Mouse (Mus musculus): ENCODE measurements around the gene Vangl1. TPM values are rescaled to one million over a fixed set of nuclear protein-coding genes. Genes with fewer than 3 reads are reported as not detected.
"Not testable (repeated sequence)": the region's sequence is repeated elsewhere in the genome, so short reads cannot be mapped to it uniquely, and the experiment has no call there.

Vangl1 gene
- polyA plus RNA-seq, 1 experiment from 2014 or later: 7.8 TPM

DNA sequence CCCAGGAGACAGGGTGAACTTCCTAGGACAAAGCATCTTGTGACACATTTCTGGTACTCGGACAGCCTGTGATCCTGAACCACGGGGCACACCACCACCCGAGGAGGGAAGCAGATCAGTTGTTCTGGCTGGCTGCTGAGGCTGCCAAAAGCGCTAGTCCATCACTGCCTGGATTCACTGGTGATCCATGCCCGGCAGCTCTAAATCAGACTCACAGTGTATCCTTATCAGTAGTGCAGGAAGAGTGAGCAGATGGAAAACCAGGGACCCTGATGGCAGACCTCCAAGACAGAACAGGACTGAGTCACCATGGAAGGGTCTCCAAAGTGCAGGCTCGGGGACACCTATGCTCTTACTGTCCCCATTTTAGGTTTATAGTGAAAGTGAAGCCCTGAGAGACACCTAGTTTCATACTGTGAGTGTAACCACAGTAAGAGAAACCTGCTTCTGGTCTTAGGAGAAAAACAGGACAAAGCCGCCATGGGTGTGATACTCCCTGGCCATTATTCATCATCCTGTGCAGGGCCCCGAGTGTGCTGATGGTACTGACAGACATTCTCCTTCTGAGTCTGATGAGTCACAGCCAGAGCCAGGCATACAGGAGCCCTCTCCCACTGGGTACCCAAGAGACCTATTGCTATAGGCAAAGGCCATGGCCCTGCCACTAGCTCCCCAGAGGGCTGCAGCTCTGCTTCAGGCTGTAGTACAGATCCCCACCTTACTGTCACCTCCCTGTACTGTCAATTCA is 30.2 kb downstream of the Vangl1 start:
- no peak for ATAC-seq (ENCODE audit: low FRiP score, low TSS enrichment)
- Histone ChIP-seq H3K27ac (replicated peaks; ENCODE audit: low read depth, low read length) (no peak overlapping the region), H3K4me1 (ENCODE audit: control insufficient read depth, insufficient read depth, low read length) (peaks cover 5% of the 10 kb centered on the region; the same call in 1 of the 2 replicates), H3K9me3 (ENCODE audit: control insufficient read depth, low read length) (no peaks in the 10 kb centered on the region), H3K4me3 (replicated peaks; ENCODE audit: low read depth, low read length) (no peak overlapping the region), H3K27me3 (ENCODE audit: control insufficient read depth, insufficient read depth, low read length) (no peaks in the 10 kb centered on the region), H3K4me2 (ENCODE audit: low read length) (no peak overlapping the region), H3K9ac (replicated peaks; ENCODE audit: low read length) (no peak overlapping the region), H3K36me3 (ENCODE audit: control insufficient read depth, insufficient read depth, low read length) (no peaks in the 10 kb centered on the region)
- no peak for DNase-seq
- WGBS: 70% methylated on average over 8 of the region's 8 CpGs

DNA sequence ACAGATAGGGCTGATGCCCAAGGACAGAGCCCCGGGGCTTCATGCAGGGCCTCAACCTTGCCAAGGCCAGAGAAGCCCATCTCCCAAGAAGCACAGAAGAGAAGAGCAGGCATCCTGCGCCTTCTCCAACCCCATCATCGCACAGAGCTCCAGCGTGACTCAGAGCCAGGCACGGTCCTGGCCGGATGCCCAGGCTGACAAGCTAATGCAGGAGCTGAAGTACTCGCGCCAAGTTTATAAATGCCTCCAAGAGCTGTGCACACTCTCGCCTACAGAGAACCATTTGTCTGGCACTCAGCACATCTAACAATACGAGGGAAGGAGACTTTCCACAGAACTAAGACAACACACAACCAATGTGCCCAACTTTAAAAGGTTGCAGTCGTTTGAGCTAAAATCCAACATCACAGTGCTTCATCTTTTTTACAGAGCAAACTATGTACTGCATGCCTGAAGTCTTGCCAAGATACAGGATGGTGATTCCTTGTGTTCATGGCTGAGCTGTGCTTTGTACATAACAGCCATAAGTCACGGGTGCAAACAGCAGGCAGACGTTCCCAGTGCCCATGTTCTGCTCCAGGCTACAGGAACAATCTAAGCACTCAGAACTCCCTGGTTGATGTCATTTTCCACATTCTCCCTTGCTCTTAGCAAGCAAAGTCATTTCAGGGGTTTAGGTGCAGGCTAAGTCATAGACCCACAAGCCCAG is 35.1 kb downstream of the Vangl1 start:
- ATAC-seq (ENCODE audit: low FRiP score, low TSS enrichment) (peak; percentile 68), DNase-seq (peak; percentile 89)
- H3K4me2 ChIP-seq (ENCODE audit: low read length): no peak overlapping the region
- H3K9ac ChIP-seq (replicated peaks; ENCODE audit: low read length): no peak overlapping the region
- WGBS: 64% methylated on average over 13 of the region's 13 CpGs
- peak overlapping the region; percentile 37 for H3K27ac ChIP-seq (replicated peaks; ENCODE audit: low read depth, low read length)
- H3K4me3 ChIP-seq (replicated peaks; ENCODE audit: low read depth, low read length): no peak overlapping the region
- H3K9me3 ChIP-seq (ENCODE audit: control insufficient read depth, low read length): no peaks in the 10 kb centered on the region
- no peaks in the 10 kb centered on the region for H3K36me3 ChIP-seq (ENCODE audit: control insufficient read depth, insufficient read depth, low read length)
- H3K27me3 ChIP-seq (ENCODE audit: control insufficient read depth, insufficient read depth, low read length): no peaks in the 10 kb centered on the region; the same call in 1 of the 2 replicates
- peaks cover 14% of the 10 kb centered on the region for H3K4me1 ChIP-seq (ENCODE audit: control insufficient read depth, insufficient read depth, low read length)

DNA sequence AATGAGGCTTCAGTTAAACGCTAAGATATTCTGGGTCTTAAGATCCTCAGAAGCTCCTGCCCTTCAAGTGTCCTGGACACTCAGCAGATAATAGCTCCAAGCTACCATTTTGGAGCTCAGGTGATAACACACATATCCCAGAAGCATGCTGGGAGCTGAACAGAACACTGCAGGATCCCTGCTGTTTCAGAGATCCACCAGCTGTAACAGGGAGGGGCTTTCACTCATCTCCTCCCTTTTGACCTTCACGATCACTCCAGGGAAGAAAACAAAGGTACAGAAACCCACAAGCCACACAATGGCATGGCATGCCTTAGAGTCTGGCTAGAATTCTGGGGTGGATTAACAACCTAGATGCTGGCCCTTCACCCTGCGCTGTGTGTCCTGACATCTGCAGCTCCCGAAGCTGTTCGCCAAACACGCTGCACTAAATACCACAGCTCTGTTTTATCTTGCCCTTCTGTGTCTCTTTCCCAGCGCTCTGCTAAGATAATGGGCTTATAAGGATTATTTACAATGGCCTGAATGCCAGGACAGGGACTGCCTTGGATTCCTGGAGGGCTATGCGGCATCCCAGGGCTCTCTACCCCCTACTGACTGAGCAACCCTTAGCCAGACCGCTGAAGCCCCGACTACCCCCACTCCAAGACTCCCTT is 36.8 kb downstream of the Vangl1 start:
- Histone ChIP-seq H3K4me2 (ENCODE audit: low read length) (peak overlapping the region; percentile 30; the same call in 1 of the 2 replicates), H3K36me3 (ENCODE audit: control insufficient read depth, insufficient read depth, low read length) (no peaks in the 10 kb centered on the region), H3K27ac (replicated peaks; ENCODE audit: low read depth, low read length) (no peak overlapping the region), H3K4me1 (ENCODE audit: control insufficient read depth, insufficient read depth, low read length) (peaks cover 14% of the 10 kb centered on the region), H3K4me3 (replicated peaks; ENCODE audit: low read depth, low read length) (no peak overlapping the region), H3K27me3 (ENCODE audit: control insufficient read depth, insufficient read depth, low read length) (no peaks in the 10 kb centered on the region; the same call in 1 of the 2 replicates), H3K9ac (replicated peaks; ENCODE audit: low read length) (0 out of 2 replicates have a peak overlapping the region, but pooled peaks have one; percentile 7), H3K9me3 (ENCODE audit: control insufficient read depth, low read length) (no peaks in the 10 kb centered on the region)
- WGBS: 3% methylated on average over 10 of the region's 10 CpGs
- peak; percentile 34 for DNase-seq
- no peak for ATAC-seq (ENCODE audit: low FRiP score, low TSS enrichment)

DNA sequence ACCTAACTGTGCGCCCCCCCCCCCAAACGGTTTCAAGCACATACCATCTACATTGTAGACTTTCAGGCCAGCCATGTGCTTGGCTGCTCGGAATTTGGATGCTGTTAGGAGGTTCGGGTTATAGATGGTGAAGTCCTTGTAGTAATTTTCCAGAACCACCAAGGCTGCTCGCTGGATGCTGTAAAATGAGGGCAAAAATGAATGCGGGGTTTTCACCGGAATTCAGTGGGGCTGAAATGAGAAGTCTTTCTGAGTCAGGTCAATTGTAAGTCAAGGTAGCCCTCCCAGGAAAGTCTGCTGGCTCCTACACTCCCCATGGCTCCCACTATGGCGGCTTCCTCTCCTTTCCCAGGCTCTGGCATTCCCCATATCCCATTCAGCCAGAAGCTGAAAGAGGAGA is 37.7 kb downstream of the Vangl1 start:
- Histone ChIP-seq H3K9ac (replicated peaks; ENCODE audit: low read length) (no peak overlapping the region), H3K4me3 (replicated peaks; ENCODE audit: low read depth, low read length) (no peak overlapping the region), H3K36me3 (ENCODE audit: control insufficient read depth, insufficient read depth, low read length) (no peaks in the 10 kb centered on the region), H3K9me3 (ENCODE audit: control insufficient read depth, low read length) (no peaks in the 10 kb centered on the region), H3K27me3 (ENCODE audit: control insufficient read depth, insufficient read depth, low read length) (no peaks in the 10 kb centered on the region; the same call in 1 of the 2 replicates), H3K4me2 (ENCODE audit: low read length) (no peak overlapping the region), H3K27ac (replicated peaks; ENCODE audit: low read depth, low read length) (no peak overlapping the region), H3K4me1 (ENCODE audit: control insufficient read depth, insufficient read depth, low read length) (peaks cover 14% of the 10 kb centered on the region)
- ATAC-seq (ENCODE audit: low FRiP score, low TSS enrichment): no peak
- WGBS: 79% methylated on average over 8 of the region's 8 CpGs
- DNase-seq: no peak

DNA sequence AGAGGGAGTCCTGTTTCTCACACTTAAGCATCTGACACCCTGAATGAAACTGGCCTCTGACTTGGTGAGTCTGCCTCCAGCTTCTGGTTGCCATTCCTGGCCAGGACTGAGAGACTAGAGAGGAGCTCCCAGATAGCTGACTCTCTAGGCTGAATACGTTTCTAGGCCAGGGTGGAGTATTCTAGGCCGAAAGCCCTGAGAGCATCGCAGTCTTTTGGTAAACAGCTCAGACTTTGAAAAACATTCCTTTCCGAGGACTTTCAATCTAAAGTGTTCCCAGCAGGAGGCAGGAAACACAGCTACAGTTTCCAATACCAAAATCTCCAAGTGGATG is 38.2 kb downstream of the Vangl1 start:
- Histone ChIP-seq H3K4me3 (replicated peaks; ENCODE audit: low read depth, low read length) (no peak overlapping the region), H3K9ac (replicated peaks; ENCODE audit: low read length) (no peak overlapping the region), H3K27ac (replicated peaks; ENCODE audit: low read depth, low read length) (no peak overlapping the region), H3K9me3 (ENCODE audit: control insufficient read depth, low read length) (no peaks in the 10 kb centered on the region), H3K36me3 (ENCODE audit: control insufficient read depth, insufficient read depth, low read length) (no peaks in the 10 kb centered on the region), H3K4me1 (ENCODE audit: control insufficient read depth, insufficient read depth, low read length) (peaks cover 14% of the 10 kb centered on the region), H3K4me2 (ENCODE audit: low read length) (no peak overlapping the region), H3K27me3 (ENCODE audit: control insufficient read depth, insufficient read depth, low read length) (no peaks in the 10 kb centered on the region; the same call in 1 of the 2 replicates)
- ATAC-seq (ENCODE audit: low FRiP score, low TSS enrichment): no peak
- 74% methylated on average over 4 of the region's 4 CpGs for whole genome bisulfite sequencing
- no peak for DNase-seq

DNA sequence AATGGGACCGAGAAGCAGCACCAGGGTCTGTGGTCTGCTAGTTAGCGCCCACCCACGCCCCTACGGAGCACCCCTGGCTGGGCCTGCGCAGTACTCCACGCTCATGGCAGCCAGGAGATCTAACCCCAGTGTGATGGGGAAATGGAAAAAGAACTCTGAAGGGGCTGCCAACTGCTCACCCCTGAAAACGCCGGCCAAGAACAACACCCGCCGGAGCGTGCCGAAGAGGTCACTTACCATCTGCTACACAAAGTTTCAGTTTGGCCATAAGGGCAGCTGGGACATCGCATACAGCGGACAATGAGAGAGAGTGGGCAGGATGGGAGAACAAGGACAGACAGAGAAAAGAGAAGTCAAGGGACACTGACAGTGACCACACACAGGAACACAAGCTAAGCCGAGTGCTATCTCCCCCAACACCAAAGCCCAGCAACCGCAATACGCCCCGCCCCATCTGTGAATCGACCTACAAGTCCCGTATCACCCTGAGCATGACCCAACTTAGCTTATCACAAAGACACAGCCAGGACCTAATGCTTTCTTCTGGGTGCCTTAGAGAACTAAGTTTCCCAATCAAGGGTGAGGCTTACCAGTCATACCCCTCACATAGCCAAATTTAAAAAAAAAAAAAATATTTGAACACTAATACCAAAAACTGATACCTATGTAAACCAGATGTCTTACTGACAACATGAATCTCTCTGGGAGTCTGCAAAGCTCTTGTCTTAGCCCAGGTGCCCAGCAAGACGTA is 38.8 kb downstream of the Vangl1 start:
- no peak overlapping the region for H3K9ac ChIP-seq (replicated peaks; ENCODE audit: low read length)
- DNase-seq: no peak
- H3K4me3 ChIP-seq (replicated peaks; ENCODE audit: low read depth, low read length): no peak overlapping the region
- no peaks in the 10 kb centered on the region for H3K9me3 ChIP-seq (ENCODE audit: control insufficient read depth, low read length)
- no peaks in the 10 kb centered on the region for H3K36me3 ChIP-seq (ENCODE audit: control insufficient read depth, insufficient read depth, low read length)
- no peak overlapping the region for H3K27ac ChIP-seq (replicated peaks; ENCODE audit: low read depth, low read length)
- WGBS: 87% methylated on average over 21 of the region's 21 CpGs
- no peak overlapping the region for H3K4me2 ChIP-seq (ENCODE audit: low read length)
- no peak for ATAC-seq (ENCODE audit: low FRiP score, low TSS enrichment)
- peaks cover 14% of the 10 kb centered on the region for H3K4me1 ChIP-seq (ENCODE audit: control insufficient read depth, insufficient read depth, low read length)
- no peaks in the 10 kb centered on the region; the same call in 1 of the 2 replicates for H3K27me3 ChIP-seq (ENCODE audit: control insufficient read depth, insufficient read depth, low read length)

DNA sequence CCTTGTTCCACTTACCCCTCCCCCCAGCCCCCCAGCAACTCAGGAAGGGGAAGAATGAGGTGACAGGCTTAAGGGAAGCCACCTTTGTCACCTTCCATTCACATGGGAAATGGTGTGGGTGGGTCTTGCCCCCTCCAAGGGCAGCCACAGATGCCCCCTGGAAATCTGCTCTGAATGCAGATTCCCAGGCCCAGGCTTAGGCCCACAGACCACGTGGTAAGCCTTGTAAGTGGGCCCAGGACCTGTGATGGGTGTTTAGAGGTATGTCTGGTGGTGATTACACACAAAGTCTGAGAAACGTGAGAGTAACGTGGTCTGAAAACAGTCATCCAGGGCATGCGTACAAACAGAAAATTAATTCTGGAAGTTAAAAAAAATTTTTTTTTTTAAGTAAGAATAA is 39.6 kb downstream of the Vangl1 start:
- Histone ChIP-seq H3K27ac (replicated peaks; ENCODE audit: low read depth, low read length) (no peak overlapping the region), H3K9me3 (ENCODE audit: control insufficient read depth, low read length) (no peaks in the 10 kb centered on the region), H3K4me2 (ENCODE audit: low read length) (no peak overlapping the region), H3K4me3 (replicated peaks; ENCODE audit: low read depth, low read length) (no peak overlapping the region), H3K36me3 (ENCODE audit: control insufficient read depth, insufficient read depth, low read length) (no peaks in the 10 kb centered on the region), H3K27me3 (ENCODE audit: control insufficient read depth, insufficient read depth, low read length) (no peaks in the 10 kb centered on the region; the same call in 1 of the 2 replicates), H3K4me1 (ENCODE audit: control insufficient read depth, insufficient read depth, low read length) (peaks cover 14% of the 10 kb centered on the region), H3K9ac (replicated peaks; ENCODE audit: low read length) (no peak overlapping the region)
- no peak for ATAC-seq (ENCODE audit: low FRiP score, low TSS enrichment)
- WGBS: 69% methylated on average over 4 of the region's 4 CpGs
- no peak for DNase-seq

DNA sequence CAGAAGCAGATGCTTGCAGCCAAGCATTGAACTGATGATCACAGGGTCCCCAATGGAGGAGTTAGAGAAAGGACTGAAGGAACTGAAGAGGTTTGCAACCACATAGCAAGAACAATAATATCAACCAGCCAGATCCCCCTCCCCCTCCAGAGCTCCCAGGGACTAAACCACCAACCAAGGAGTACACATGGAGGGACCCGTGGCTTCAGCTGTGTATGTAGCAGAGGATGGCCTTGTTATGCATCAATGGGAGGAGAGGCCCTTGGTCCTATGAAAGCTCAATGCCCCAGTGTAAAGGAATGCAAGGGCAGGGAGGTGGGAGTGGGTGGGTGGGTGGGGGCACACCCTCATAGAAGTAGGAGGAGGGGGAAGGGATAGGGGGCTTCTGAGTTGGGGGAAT is 40.6 kb downstream of the Vangl1 start:
- H3K4me1 ChIP-seq (ENCODE audit: control insufficient read depth, insufficient read depth, low read length); H3K27me3 ChIP-seq (ENCODE audit: control insufficient read depth, insufficient read depth, low read length); H3K36me3 ChIP-seq (ENCODE audit: control insufficient read depth, insufficient read depth, low read length); ATAC-seq (ENCODE audit: low FRiP score, low TSS enrichment); H3K4me3 ChIP-seq (replicated peaks; ENCODE audit: low read depth, low read length); DNase-seq; H3K4me2 ChIP-seq (ENCODE audit: low read length); H3K27ac ChIP-seq (replicated peaks; ENCODE audit: low read depth, low read length); H3K9me3 ChIP-seq (ENCODE audit: control insufficient read depth, low read length); H3K9ac ChIP-seq (replicated peaks; ENCODE audit: low read length): not testable (repeated sequence)
- WGBS: 58% methylated on average over 1 of the region's 1 CpGs
